Mouse (Mus musculus) Muller cell, postnatal 12 days (primary cell): ENCODE measurements at regions not wholly inside any gene's neighbourhood (a gene's known extent, or its start where the extent isn't known, plus 50 kb on each side); places are given as distances from the start of the nearest gene placed in this dataset.

Source experiments
- DNase-seq: peaks from one replicate; pipeline ENCODE4 v3.0.0-alpha.2; 2015; ENCODE audit errors: inconsistent ontology term

DNA sequence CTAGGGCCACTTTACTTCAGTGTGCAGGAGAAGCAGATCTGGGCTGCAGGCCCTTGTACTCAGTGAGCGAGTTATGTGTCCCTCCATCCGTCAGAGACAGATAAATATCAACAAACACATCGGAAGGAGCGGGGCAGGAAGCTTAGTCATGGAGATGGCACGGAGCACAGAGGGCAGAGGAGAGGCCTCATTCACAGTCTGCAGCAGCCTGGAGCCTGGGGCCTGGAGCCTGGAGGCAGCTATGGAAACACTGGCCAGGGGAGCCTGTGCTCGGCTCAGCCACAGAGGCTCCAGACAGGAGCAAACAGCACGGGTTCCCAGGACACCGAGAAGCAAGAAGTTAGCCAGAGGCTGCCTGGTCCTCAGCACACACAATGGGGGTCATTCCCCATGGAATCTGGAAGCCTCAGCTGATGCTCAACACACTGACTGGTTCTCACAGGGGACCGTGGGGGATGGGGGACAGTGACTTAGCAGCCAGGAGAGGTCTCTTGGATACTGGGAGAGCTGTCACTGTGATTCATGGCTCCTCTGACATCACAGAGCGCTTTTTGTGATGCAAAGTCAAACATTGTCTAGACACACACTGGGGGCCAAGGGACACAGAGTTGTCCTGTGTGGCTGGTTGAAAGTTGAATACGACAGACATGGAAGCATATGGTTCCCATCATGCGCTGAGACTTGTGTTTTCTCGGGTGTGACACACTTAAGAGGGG lies 82.2 kb upstream of the Sulf2 start:
- DNase-seq: peak; percentile 64

DNA sequence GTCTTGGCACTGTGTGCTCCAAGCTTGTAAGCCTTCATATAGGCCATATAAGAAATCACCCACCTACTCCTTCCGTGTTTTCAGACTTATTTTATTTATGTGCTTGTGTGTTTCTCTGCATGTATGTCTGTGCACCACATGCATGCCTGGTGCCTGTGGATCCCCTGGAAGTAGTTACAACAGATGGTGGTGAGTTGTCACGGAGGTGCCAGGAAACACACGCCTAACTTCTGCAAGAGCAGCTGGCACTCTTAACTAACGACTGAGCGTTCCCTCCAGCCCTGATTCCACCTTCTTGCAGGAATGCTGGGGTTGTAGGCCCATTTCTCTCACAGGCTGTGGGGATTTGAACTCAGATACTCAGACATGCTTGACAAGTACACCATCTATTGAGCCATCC lies 80.6 kb upstream of the Sulf2 start:
- DNase-seq: no peak

DNA sequence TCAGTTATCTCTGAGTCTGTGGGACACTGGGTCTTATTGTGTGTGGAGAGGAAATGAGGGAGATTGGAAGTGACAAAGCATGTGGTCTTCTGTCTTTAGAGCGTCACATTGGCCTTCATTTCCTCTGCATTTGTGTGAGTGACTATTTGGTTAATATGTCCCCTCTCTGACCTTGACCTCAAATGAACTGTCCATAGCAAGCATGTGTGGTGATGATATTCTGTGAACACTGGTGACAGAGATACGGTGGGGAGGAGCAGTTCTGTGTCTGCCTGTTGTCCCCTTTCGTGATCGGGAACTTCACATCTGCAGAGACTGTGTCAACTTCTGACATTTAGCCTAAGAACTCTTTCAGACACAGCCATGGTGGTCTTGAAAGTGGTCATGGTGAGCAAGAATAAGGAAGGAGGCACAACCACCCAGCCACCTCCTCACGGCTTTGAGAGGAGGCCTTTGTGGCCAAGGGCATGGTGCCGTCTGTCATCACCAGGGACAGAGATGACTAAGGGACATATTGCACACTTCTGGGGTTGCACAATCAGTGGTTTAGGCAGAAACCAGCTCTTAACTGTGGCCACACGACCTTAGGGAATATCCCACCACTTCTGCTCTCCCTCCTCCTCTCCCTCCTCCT lies 79.2 kb upstream of the Sulf2 start:
- DNase-seq: no peak

DNA sequence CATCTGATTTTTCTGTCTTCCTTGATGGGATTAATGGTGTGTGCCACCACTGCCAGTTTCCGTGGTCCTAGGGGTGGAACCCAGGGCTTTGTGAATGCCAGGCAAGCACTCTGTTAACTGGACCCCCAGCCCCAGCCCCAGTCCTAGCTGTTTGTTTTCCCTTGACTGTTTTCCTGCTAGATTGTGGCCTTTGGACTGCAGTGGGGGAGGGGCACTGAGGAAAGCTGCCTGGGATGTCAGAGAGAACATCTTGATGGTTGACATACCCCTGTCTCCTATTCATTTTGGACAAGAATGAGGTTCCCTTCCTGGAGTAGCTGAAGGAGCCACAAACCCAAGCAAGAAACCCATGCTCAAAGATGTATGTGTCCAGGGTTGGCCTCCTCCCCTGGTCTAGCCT lies 77.8 kb upstream of the Sulf2 start:
- no peak for DNase-seq

DNA sequence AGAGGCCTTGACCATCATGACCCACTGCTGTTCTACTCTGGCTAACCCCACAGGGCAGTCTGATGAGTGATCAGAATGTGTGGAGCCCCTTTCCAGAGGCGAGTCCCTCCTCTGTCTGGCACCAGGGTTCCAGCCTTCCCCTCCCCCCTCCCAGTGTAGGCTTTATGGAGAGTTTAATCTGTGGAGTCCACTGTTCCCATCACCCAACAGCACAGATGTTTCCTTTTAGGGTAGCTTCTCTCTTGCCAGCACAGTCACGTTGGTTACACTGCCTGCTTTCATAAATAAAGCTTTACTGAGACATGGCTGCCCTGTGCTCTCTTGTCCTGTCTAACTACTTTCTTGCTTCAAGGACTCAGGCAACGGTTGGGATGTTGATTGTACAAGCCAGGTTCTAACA lies 76.9 kb upstream of the Sulf2 start:
- no peak for DNase-seq

DNA sequence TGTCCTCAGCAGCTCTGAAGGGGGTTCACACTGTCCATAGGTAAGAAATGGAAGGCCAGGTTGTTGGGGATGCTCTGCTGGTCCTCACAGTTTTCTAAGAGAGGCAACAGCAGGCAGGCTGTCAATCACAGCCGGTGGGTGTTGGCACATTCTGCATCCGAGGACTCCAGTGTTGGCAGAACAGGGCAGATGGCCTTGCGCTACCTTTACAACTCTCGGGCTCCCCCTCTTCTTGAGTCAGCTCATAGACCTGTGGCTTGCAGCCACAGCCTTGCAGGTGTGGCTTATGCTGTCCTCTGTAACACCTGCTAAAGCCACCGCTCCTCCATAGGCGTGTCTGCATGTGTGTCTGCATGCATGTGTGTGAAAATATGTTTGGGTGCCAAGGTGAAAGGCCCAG lies 75.2 kb upstream of the Sulf2 start:
- DNase-seq: no peak

DNA sequence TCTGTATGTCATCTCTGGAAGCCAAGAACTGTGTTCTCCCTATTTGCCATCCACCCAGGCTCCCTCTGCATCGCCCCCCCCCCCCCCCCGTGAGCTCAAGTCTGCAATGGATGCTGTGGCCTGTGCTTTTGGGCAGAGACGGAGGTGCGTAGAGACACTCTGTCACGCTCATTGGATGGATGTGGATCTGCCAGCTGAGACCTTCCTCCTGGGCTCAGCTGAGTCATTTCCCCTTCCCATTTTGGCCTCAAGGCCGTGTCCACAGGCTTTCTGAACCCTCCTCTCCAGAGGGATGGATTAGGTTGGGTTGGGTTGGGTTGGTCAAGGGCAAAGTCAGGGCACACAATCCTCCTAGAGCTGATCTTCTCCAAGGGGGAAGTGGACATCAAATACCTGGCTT lies 72.9 kb upstream of the Sulf2 start:
- no peak for DNase-seq

DNA sequence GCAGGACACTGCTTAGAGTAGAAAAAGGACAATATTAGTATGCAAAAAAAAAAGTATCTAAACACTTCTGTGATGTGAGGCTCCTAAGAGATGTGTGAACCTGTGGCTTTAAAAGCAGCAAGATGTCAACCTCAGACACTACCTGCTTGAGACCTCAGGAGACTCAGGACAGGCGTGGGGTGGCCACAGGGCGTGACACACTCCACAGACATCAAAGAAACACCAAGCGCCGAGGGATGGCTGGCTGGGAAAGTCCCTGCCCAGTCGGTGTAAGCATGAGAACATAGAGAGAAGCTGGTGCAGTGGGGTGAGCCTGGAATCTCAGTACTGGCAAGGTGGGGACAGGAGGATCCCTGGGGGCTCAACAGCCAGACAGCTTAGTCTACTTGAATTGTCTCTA lies 72.0 kb upstream of the Sulf2 start:
- DNase-seq: peak; percentile 11

DNA sequence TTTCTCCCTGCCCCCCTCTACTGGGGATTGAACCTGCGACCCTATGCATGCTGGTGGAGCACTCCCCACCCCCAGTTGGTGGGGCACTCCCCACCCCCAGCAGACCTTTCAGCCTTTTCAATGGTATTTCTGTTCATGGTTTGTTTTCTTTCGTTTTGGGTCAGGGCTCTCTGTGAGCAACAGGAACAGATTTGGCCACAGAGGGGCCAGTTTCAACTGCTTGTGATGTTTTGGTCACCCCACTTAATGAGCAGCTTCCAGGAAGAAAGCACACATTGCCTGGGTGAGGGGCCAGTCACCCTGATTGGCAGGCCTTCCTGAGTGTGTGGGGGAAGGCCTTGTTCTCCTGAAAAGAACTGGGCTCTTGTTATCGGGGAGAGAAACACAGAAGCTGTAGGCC lies 71.5 kb upstream of the Sulf2 start:
- peak; percentile 34 for DNase-seq

DNA sequence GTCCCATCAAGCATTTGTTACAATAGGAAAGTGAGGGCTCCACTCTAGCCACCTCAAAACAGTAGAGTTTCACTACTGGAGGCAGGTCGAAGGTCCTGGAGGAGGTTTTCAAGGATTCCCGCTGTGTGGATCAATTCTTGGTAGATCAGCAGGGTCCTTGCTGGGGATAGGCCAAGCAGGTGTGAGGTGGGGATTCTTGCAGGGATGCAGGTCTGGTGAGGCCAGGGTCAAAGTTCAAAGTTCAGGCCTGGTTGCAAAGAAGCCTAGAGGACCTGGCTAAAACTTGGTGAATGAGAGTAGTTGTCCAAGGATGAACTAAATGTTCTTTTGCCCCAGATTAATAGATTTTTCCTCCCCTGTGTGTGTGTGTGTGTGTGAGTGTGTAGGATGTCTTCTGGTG lies 70.9 kb upstream of the Sulf2 start:
- DNase-seq: no peak

DNA sequence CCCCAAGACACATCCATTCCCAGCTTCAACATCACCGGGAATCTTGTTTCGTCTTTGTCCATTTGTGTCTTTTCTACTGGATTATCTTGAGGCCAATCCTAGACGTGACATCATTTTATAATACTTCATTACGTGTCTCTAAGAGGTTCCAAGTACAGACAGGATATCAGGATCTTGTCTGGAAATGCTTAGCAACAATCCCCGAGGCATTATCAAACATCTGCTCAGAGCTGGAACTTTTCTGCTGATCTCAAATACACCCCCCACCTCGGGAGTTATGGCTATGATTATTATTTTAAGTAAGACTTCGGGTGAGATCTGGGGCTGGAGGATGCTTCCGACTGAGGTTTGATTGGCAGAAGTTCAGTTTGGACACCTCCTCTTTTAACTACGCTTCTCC lies 69.9 kb upstream of the Sulf2 start:
- DNase-seq: no peak

DNA sequence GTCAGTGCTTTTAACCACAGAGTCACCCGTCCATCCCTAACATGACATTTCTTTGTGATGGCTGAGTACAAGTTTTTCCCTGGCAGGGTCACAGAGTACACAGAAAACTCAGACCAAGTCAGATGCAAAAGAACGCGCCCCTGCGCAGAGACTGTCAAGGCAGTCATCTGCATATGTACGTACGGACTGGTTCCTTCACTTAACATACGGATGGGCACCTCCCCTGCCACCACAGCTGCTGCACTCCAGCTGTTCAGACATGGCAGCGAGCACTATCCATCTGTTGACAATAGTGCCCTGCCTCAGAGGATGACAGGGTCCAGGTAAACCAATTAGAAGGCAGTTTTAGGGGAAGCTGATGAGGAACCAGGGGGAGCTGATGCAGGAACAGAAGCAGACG lies 63.3 kb upstream of the Sulf2 start:
- no peak for DNase-seq

DNA sequence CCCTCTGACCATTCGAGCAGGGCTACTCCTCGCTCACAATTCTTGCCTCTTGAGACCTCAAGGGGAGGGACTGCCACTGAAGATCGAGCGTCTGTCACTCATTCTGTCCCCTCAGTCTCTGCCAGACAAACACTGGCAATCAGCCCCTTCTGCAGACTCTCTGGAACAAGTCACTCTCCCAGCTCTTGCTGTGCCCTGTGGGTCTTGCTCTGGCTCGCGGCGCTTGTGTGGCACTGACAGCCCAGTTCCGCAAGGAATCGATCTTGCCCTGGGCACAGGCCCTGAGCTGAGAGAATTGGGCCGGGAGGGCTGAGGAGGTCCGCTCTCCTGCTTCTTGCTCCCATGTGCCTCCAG lies 61.0 kb upstream of the Sulf2 start:
- no peak for DNase-seq

DNA sequence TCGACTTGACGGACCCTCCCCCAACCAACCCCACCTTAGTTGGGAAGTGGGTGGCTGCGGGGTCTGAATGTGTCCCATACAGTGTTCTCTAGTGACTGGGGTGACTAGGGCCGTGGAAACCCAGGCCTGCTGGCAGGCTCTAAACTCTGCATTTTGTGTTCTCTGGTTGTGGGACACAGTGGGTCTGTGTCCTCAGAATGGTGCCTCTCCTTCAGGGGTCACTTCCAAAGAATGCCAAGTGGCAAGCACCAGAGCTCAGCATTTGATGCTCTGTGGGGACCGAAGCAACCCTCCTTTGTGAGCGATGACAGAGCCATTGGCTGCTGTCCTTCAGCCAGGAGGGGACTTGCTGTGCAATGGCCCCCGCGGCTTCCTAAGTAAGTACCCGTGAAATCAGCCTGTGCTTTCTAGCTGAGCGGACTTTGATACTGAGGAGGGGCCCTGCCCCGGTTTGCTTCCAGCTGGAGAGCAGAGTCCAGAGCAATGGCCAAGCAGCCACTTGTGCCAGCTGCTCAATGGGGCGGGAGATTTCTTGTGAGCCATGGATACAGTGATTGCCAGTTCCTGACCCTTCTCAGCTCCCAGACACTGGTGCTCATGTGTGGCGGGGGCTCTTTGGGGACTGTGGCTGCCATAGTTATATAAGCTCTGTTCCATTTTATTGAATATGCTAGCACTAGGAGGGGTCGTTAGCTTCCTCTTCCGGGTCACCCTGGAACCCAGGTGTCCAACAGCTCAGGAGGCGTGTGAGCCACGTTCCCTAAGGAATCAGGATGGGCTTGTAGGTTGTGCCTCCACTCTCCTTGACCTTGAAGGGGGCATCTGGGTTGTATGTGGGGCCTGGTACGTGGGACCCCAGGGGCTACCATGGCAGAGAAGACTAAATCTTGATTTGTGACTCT lies 60.4 kb upstream of the Sulf2 start:
- DNase-seq: peak; percentile 78

DNA sequence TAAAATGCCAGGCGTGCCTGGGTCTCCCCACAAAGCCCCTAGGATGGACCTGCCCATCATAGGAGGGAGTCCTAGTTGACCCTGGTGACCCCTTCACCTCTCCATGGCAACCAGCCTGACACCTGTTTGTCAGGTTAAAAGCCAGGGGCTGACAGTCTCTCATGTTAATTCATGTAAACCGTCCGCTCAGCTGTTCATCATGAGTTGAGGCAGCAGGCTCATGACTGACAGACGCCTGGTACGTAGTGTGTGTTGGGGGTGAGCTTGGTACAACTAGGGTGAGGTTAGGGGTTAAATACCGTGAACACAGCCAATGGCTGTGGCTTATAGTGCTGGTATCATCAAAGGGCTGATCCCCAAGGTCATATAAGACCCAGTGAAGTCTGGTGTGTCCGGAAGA lies 59.7 kb upstream of the Sulf2 start:
- no peak for DNase-seq

DNA sequence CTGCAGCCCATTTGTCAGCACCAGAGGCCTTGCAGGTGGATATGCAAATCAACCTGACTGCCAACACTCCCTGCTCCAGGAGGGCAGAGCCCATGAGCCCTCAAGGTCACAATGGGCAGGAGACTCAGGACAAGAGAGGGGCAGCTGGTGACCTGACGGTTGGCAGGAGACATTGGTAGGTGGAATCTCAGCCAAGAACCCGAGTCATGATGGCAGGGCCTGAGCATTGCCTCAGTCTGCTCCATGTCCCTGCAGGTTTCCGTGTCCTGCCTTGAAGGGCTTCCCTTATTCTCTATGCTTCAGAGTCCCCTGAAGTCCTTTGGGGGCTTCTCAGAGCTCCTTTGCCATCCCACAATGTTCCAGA lies 51.7 kb upstream of the Sulf2 start:
- no peak for DNase-seq

DNA sequence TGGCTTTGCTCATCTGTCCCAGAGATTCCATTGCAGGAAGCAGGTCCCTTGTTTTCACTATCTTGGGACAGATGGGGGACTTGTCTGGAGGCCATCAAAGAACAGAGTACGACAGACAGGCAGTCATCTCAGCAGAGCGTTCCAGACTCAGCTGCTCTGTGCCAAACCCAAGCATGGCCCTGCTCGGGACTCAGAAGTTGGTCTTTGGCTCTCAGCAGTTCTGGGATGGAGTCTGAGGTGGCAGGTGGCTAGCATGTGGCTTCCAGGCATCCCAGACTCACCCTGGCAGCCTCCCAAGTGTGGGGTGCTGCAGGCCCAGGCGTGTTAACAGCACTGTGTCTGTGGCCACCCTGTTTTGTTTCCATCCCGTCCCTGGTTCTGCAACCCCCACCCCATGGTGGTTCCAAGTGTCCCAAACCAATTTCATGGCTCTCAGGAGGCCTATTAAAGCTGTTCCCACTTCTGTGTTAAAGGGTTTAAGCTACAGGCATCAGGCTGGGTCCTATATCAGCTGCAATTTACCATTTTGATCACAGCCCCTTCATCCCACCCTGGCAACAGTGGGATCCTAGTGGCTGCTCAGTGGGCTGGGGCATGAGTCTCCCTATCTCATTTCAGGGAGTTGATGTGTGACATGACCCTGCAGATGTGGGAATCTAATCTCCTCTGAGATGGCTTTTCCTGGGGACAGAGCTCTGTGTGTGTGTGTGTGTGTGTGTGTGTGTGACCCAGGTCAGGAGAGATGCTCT lies 51.1 kb upstream of the Sulf2 start:
- DNase-seq: peak; percentile 53
